Comparison of ENCODE assay signal across 22 mouse cellular contexts in the genomic region with DNA sequence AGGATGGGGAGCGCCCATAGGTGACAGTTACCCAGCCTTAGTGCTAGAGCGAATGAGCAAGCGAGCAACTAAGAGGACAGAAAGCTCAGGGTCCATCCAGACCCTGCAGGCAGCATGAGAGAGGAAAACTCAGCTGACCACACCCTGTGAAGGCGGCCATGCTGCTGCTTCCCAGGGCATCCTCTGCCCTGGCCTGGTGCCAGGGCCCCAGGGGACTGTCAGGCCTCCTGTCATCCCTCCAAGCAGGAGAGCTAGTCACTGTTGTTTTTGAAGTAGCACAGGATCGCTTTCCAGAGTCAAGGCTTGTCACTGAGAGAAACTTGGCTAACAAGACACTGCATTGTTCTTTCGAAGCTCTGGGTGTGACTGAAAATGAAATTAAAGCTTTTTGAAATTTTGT. TPM values are rescaled to one million over a fixed set of nuclear protein-coding genes. Genes with fewer than 3 reads are reported as not detected.
A peak's percentile ranks its signal among the peaks of the same experiment; 100 is the strongest.
DNase-seq lines count a peak whose midpoint lies in the region; ATAC-seq and TF ChIP-seq lines count a peak whose summit lies in the region.
"Had no signal": no experiment of that assay in that cellular context is flagged by ENCODE, and none has a peak within 500 bp of the region (broad histone marks: within the 10 kb centered on the region; RNA-seq: fewer than 3 reads in every experiment).

No protein-coding gene starts in this region.

- DNase-seq in embryonic facial prominence, embryonic 14.5 days (ENCODE audit: low spot score): peak; percentile 45
- no peak for DNase-seq in embryonic facial prominence, embryonic 10.5 days (ENCODE audit: low spot score)
- DNase-seq in kidney, postnatal 0 days (ENCODE audit: low spot score): peak; percentile 20
- peak; percentile 58 for DNase-seq in adrenal gland, postnatal 14 days
- DNase-seq in heart, postnatal 14 days: peak; percentile 43 to 53
- DNase-seq in frontal cortex, postnatal 10 days (ENCODE audit: low spot score in 2 of 2): no peak
- DNase-seq in left cerebral cortex, postnatal 10 days (ENCODE audit: extremely low spot score in 1 of 2, low spot score in 2 of 2): no peak
- DNase-seq: B cell, adult 2 months; cerebellum, adult 9-11 months; lung, embryonic 14.5 days; right cerebral cortex, postnatal 14 days; thymus, adult 2 months had no signal

- intact Hi-C loops in heart, postnatal 14 days (cut with DNase I): no loop called here
- intact Hi-C loops in left cerebral cortex, postnatal 10 days (cut with DNase I): loop anchor here (5.0 kb wide), 1 partner anchor 238 kb away; no protein-coding TSS in a partner anchor

- 79% methylated on average over 6 of the region's 6 CpGs for WGBS in embryonic facial prominence, embryonic 14.5 days
- WGBS in embryonic facial prominence, embryonic 10.5 days: 85% methylated on average over 6 of the region's 6 CpGs
- 75% methylated on average over 6 of the region's 6 CpGs for WGBS in kidney, postnatal 0 days
- 81% methylated on average over 6 of the region's 6 CpGs for WGBS in kidney, embryonic 16.5 days

- no peak overlapping the region for H3K4me2 ChIP-seq in embryonic facial prominence, embryonic 14.5 days (ENCODE audit: low read depth, low read length)
- H3K4me2 ChIP-seq in kidney, postnatal 0 days (ENCODE audit: low read length): no peak overlapping the region
- H3K4me2 ChIP-seq in kidney, embryonic 16.5 days (replicated peaks; ENCODE audit: low read depth, low read length): no peak overlapping the region
- H3K4me2 ChIP-seq: lung, embryonic 14.5 days had no signal

- H3K27ac ChIP-seq in embryonic facial prominence, embryonic 14.5 days (replicated peaks; ENCODE audit: low read depth, low read length): no peak overlapping the region
- H3K27ac ChIP-seq in embryonic facial prominence, embryonic 10.5 days (replicated peaks): no peak overlapping the region
- no peak overlapping the region for H3K27ac ChIP-seq in kidney, postnatal 0 days
- no peak overlapping the region for H3K27ac ChIP-seq in kidney, embryonic 16.5 days (ENCODE audit: low read length)

- H3K9ac ChIP-seq in embryonic facial prominence, embryonic 14.5 days (ENCODE audit: low read depth, low read length): no peak overlapping the region
- H3K9ac ChIP-seq in kidney, postnatal 0 days (ENCODE audit: low read depth, low read length): no peak overlapping the region
- H3K9ac ChIP-seq in kidney, embryonic 16.5 days (replicated peaks; ENCODE audit: low read length): no peak overlapping the region
- H3K9ac ChIP-seq: lung, embryonic 14.5 days had no signal

- no peaks in the 10 kb centered on the region for H3K27me3 ChIP-seq in embryonic facial prominence, embryonic 14.5 days (replicated peaks; ENCODE audit: control insufficient read depth, insufficient read depth, low read length)
- H3K27me3 ChIP-seq in embryonic facial prominence, embryonic 10.5 days (replicated peaks; ENCODE audit: low read depth, poor library complexity, severe bottlenecking): no peaks in the 10 kb centered on the region
- H3K27me3 ChIP-seq in kidney, postnatal 0 days (ENCODE audit: insufficient read depth, low read length): no peaks in the 10 kb centered on the region
- no peaks in the 10 kb centered on the region for H3K27me3 ChIP-seq in kidney, embryonic 16.5 days (ENCODE audit: insufficient read depth, low read length)
- H3K27me3 ChIP-seq: megakaryocyte, embryonic 14.5 days had no signal

- H3K36me3 ChIP-seq in embryonic facial prominence, embryonic 14.5 days (ENCODE audit: control insufficient read depth, insufficient read depth, low read length): peaks cover 60% of the 10 kb centered on the region
- peaks cover 95% of the 10 kb centered on the region for H3K36me3 ChIP-seq in embryonic facial prominence, embryonic 10.5 days (replicated peaks)
- peaks cover 45% of the 10 kb centered on the region for H3K36me3 ChIP-seq in kidney, postnatal 0 days (ENCODE audit: insufficient read depth, low read length)
- peaks cover 52% of the 10 kb centered on the region for H3K36me3 ChIP-seq in kidney, embryonic 16.5 days (ENCODE audit: insufficient read depth, low read length)

- no peak for ATAC-seq in embryonic facial prominence, embryonic 14.5 days (ENCODE audit: low read depth)
- ATAC-seq in kidney, postnatal 0 days (replicated peaks; ENCODE audit: low FRiP score, low read depth): no peak
- no peak for ATAC-seq in kidney, embryonic 16.5 days (ENCODE audit: low FRiP score, low TSS enrichment)

- no peaks in the 10 kb centered on the region for H3K9me3 ChIP-seq in embryonic facial prominence, embryonic 14.5 days (ENCODE audit: control insufficient read depth, low read length)
- no peaks in the 10 kb centered on the region for H3K9me3 ChIP-seq in embryonic facial prominence, embryonic 10.5 days
- H3K9me3 ChIP-seq in kidney, postnatal 0 days (replicated peaks; ENCODE audit: low read length): no peaks in the 10 kb centered on the region
- H3K9me3 ChIP-seq in kidney, embryonic 16.5 days (ENCODE audit: low read length): no peaks in the 10 kb centered on the region
- H3K9me3 ChIP-seq: megakaryocyte, embryonic 14.5 days had no signal

- H3K4me1 ChIP-seq in embryonic facial prominence, embryonic 14.5 days (ENCODE audit: control insufficient read depth, insufficient read depth, low read length): no peaks in the 10 kb centered on the region
- no peaks in the 10 kb centered on the region for H3K4me1 ChIP-seq in embryonic facial prominence, embryonic 10.5 days
- H3K4me1 ChIP-seq in kidney, postnatal 0 days (replicated peaks; ENCODE audit: insufficient read depth, low read length): no peaks in the 10 kb centered on the region
- peaks cover 6% of the 10 kb centered on the region; the same call in 1 of the 2 replicates for H3K4me1 ChIP-seq in kidney, embryonic 16.5 days (ENCODE audit: insufficient read depth, low read length)

- no peak overlapping the region for H3K4me3 ChIP-seq in embryonic facial prominence, embryonic 14.5 days (ENCODE audit: low read depth, low read length)
- H3K4me3 ChIP-seq in embryonic facial prominence, embryonic 10.5 days: no peak overlapping the region
- H3K4me3 ChIP-seq in kidney, postnatal 0 days (replicated peaks; ENCODE audit: low read depth, low read length): no peak overlapping the region
- H3K4me3 ChIP-seq in kidney, embryonic 16.5 days (ENCODE audit: low read length): no peak overlapping the region
- H3K4me3 ChIP-seq: megakaryocyte, embryonic 14.5 days had no signal

- no peak for TF ChIP-seq CTCF in kidney, postnatal 0 days (IDR thresholded peaks at IDR 0.05; ENCODE audit: low read depth)

RNA-seq across cellular contexts. Expression of gene Ube2g2, which starts 16.9 kb away (rescaled TPM):
- 66.1 and 69.5 TPM in 2 replicates for polyA plus RNA-seq in embryonic facial prominence, embryonic 14.5 days (2014; fragmentation: Nextera tagmentation; extraction: Ambion mirVana)
- 98.9 and 101 TPM in 2 replicates for polyA plus RNA-seq in embryonic facial prominence, embryonic 10.5 days (2016; fragmentation: Nextera tagmentation; extraction: Ambion mirVana)
- 51.4 and 53.5 TPM in 2 replicates for polyA plus RNA-seq in kidney, postnatal 0 days (2015; fragmentation: Nextera tagmentation; extraction: Ambion mirVana)
- 78.8 and 90.2 TPM in 2 replicates for polyA plus RNA-seq in kidney, embryonic 16.5 days (2015; fragmentation: Nextera tagmentation; extraction: Ambion mirVana)
- 49.8 and 50.2 TPM in 2 replicates for total RNA-seq in adrenal gland, postnatal 14 days (2021)
- 10 to 100 TPM; 59.2 to 60.6 TPM for total RNA-seq in heart, postnatal 14 days (2021)
- total RNA-seq in left cerebral cortex, postnatal 10 days (2021): 10 to 100 TPM; 32.6 to 39.9 TPM

RNA-seq across cellular contexts. Expression of gene Gm49325, which starts 33.0 kb away (rescaled TPM):
- polyA plus RNA-seq in embryonic facial prominence, embryonic 14.5 days (2014; fragmentation: Nextera tagmentation; extraction: Ambion mirVana): 4.1 and 7.4 TPM in 2 replicates
- 1.9 and 8.0 TPM in 2 replicates for polyA plus RNA-seq in embryonic facial prominence, embryonic 10.5 days (2016; fragmentation: Nextera tagmentation; extraction: Ambion mirVana)
- 13.1 and 15.2 TPM in 2 replicates for polyA plus RNA-seq in kidney, postnatal 0 days (2015; fragmentation: Nextera tagmentation; extraction: Ambion mirVana)
- 2.2 TPM in 1 of 2 replicates, not detected in the other for polyA plus RNA-seq in kidney, embryonic 16.5 days (2015; fragmentation: Nextera tagmentation; extraction: Ambion mirVana)
- total RNA-seq in adrenal gland, postnatal 14 days (2021): 23.6 and 31.5 TPM in 2 replicates
- 10 to 100 TPM in 1 of 2 experiments, 1 to 10 TPM in 1; 7.6 to 12.7 TPM for total RNA-seq in heart, postnatal 14 days (2021)
- total RNA-seq in left cerebral cortex, postnatal 10 days (2021): 10 to 100 TPM; 18.5 to 22.8 TPM
- total RNA-seq: neutrophil, adult 5-6 weeks had no signal
- polyA plus RNA-seq: heart, embryonic 14.5 days; thymus, adult 2 months had no signal

RNA-seq across cellular contexts. Expression of gene Sumo3, which starts 33.1 kb away (rescaled TPM):
- polyA plus RNA-seq in embryonic facial prominence, embryonic 14.5 days (2014; fragmentation: Nextera tagmentation; extraction: Ambion mirVana): 261 and 281 TPM in 2 replicates
- polyA plus RNA-seq in embryonic facial prominence, embryonic 10.5 days (2016; fragmentation: Nextera tagmentation; extraction: Ambion mirVana): 419 and 445 TPM in 2 replicates
- polyA plus RNA-seq in kidney, postnatal 0 days (2015; fragmentation: Nextera tagmentation; extraction: Ambion mirVana): 313 and 335 TPM in 2 replicates
- 365 and 369 TPM in 2 replicates for polyA plus RNA-seq in kidney, embryonic 16.5 days (2015; fragmentation: Nextera tagmentation; extraction: Ambion mirVana)
- 93.0 and 111 TPM in 2 replicates for total RNA-seq in adrenal gland, postnatal 14 days (2021)
- total RNA-seq in heart, postnatal 14 days (2021): 10 to 100 TPM; 53.7 to 61.6 TPM
- total RNA-seq in left cerebral cortex, postnatal 10 days (2021): 100 to 1,000 TPM; 142 to 154 TPM

RNA-seq across cellular contexts. Expression of gene Tspear, which starts 47.4 kb away (rescaled TPM):
- polyA plus RNA-seq in embryonic facial prominence, embryonic 14.5 days (2014; fragmentation: Nextera tagmentation; extraction: Ambion mirVana): 1.0 and 1.3 TPM in 2 replicates
- 0.97 and 1.2 TPM in 2 replicates for polyA plus RNA-seq in embryonic facial prominence, embryonic 10.5 days (2016; fragmentation: Nextera tagmentation; extraction: Ambion mirVana)
- polyA plus RNA-seq in kidney, postnatal 0 days (2015; fragmentation: Nextera tagmentation; extraction: Ambion mirVana): 0.41 and 0.43 TPM in 2 replicates
- polyA plus RNA-seq in kidney, embryonic 16.5 days (2015; fragmentation: Nextera tagmentation; extraction: Ambion mirVana): 0.26 and 0.71 TPM in 2 replicates
- 0.41 TPM in 1 of 2 replicates, not detected in the other for total RNA-seq in adrenal gland, postnatal 14 days (2021)
- total RNA-seq in heart, postnatal 14 days (2021): under 1 TPM in 1 of 2 experiments, not detected in 1; 0.17 TPM
- under 1 TPM in 1 of 2 experiments, not detected in 1; 0.18 TPM for total RNA-seq in left cerebral cortex, postnatal 10 days (2021)
- total RNA-seq: layer of hippocampus, adult 8-10 months; monocyte, adult 5-6 weeks; neutrophil, adult 5-6 weeks had no signal

RNA-seq across cellular contexts. Expression of gene Gm19402, which starts 51.6 kb away (rescaled TPM):
- polyA plus RNA-seq in embryonic facial prominence, embryonic 14.5 days (2014; fragmentation: Nextera tagmentation; extraction: Ambion mirVana): not detected in 2 replicates
- polyA plus RNA-seq in embryonic facial prominence, embryonic 10.5 days (2016; fragmentation: Nextera tagmentation; extraction: Ambion mirVana): not detected in 2 replicates
- not detected in 2 replicates for polyA plus RNA-seq in kidney, postnatal 0 days (2015; fragmentation: Nextera tagmentation; extraction: Ambion mirVana)
- not detected in 2 replicates for polyA plus RNA-seq in kidney, embryonic 16.5 days (2015; fragmentation: Nextera tagmentation; extraction: Ambion mirVana)
- total RNA-seq in adrenal gland, postnatal 14 days (2021): not detected in 2 replicates
- not detected for total RNA-seq in heart, postnatal 14 days (2021)
- not detected for total RNA-seq in left cerebral cortex, postnatal 10 days (2021)
- total RNA-seq: ES-E14; layer of hippocampus, adult 8-10 months; left cerebral cortex, adult 8-10 months; monocyte, adult 5-6 weeks; neutrophil, adult 5-6 weeks had no signal
- polyA plus RNA-seq: heart, embryonic 14.5 days; intestine, embryonic 14.5 days; limb, embryonic 14.5 days; lung, embryonic 14.5 days; thymus, adult 2 months had no signal

Comparison
In these comparisons a context has a peak if more than half of its experiments do, and no peak if none do; other contexts are left out.
1. DNase-seq: peak in embryonic facial prominence, embryonic 14.5 days (single experiment), kidney, postnatal 0 days (single experiment), adrenal gland, postnatal 14 days (single experiment) and heart, postnatal 14 days (2 of 2); none in embryonic facial prominence, embryonic 10.5 days (single experiment), frontal cortex, postnatal 10 days (0 of 2) and left cerebral cortex, postnatal 10 days (0 of 2).